8 mouse cellular contexts compared by ENCODE assay signal in the genomic region with DNA sequence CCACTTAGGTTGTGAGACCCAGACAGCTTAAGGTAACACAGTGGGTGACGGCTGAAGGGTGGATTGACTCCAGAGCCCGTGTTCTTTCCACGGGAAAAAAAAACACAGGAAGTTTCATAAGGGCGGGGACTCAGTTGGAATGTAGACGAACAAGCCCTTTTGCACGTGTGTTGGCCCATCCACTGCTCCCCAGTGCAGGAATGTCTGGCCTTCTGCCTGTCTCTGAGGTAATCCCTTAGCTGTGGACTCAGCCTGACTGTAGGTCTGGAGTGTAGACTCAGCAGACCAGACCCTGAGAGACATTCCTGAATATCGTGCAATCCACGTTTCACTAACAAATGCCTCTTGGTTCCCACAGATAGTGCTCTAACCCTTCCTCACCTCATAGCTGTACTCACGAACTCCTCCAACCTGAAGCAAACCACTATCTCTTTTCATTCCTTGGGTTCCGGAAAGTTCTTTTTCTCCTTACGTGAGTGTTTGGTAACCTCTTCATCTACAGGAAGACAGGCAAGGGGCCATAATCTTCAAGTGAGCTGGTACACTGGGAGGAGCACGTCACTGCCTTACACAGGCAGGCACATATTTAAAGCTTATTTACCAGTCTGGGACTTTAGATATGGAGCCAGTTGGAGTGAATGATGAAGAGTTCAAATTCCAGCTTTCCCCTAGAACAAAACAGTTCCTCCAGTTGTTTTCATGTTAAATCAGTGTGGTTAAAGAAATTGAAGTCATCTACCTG.
A peak's percentile ranks its signal among the peaks of the same experiment; 100 is the strongest.
DNase-seq lines count a peak whose midpoint lies in the region; ATAC-seq lines count a peak whose summit lies in the region.

No protein-coding gene starts in this region.

- no peaks in the 10 kb centered on the region for H3K4me1 ChIP-seq in heart, embryonic 10.5 days
- no peaks in the 10 kb centered on the region for H3K4me1 ChIP-seq in lung, embryonic 15.5 days
- no peaks in the 10 kb centered on the region for H3K4me1 ChIP-seq in midbrain, embryonic 13.5 days (replicated peaks)

- H3K27me3 ChIP-seq in heart, embryonic 10.5 days (ENCODE audit: insufficient read depth, poor library complexity, severe bottlenecking): peaks cover 43% of the 10 kb centered on the region; the same call in 1 of the 2 replicates
- no peaks in the 10 kb centered on the region for H3K27me3 ChIP-seq in lung, embryonic 15.5 days
- 0 out of 2 replicates have a peak, but pooled peaks cover 4% of the 10 kb centered on the region for H3K27me3 ChIP-seq in midbrain, embryonic 13.5 days

- no peaks in the 10 kb centered on the region for H3K9me3 ChIP-seq in heart, embryonic 10.5 days
- H3K9me3 ChIP-seq in lung, embryonic 15.5 days: no peaks in the 10 kb centered on the region
- H3K9me3 ChIP-seq in midbrain, embryonic 13.5 days: no peaks in the 10 kb centered on the region

- peak; percentile 75; the same call in 1 of the 2 replicates for ATAC-seq in lung, embryonic 15.5 days (ENCODE audit: borderline replicate concordance, extremely low read depth, low FRiP score, low TSS enrichment)
- no peak for ATAC-seq in inflammation-experienced regulatory T-cells, adult 6 months
- ATAC-seq in midbrain, embryonic 13.5 days: no peak

- no peak overlapping the region for H3K4me2 ChIP-seq in lung, embryonic 15.5 days
- no peak overlapping the region for H3K4me2 ChIP-seq in midbrain, embryonic 13.5 days (replicated peaks)

- no peaks in the 10 kb centered on the region for H3K36me3 ChIP-seq in heart, embryonic 10.5 days
- H3K36me3 ChIP-seq in lung, embryonic 15.5 days: no peaks in the 10 kb centered on the region
- H3K36me3 ChIP-seq in midbrain, embryonic 13.5 days: no peaks in the 10 kb centered on the region

- DNase-seq in heart, adult 11 months: peak; percentile 94
- DNase-seq in heart, embryonic 10.5 days (ENCODE audit: low spot score): no peak
- DNase-seq in NIH3T3 (ENCODE audit: low read depth): peak; percentile 15
- DNase-seq in heart, adult 9 months (ENCODE audit: low spot score in 2 of 2): peak; percentile 31 to 43
- DNase-seq in thymus, postnatal 10 days (ENCODE audit: low spot score in 2 of 2): no peak

- H3K27ac ChIP-seq in heart, embryonic 10.5 days: no peak overlapping the region
- H3K27ac ChIP-seq in lung, embryonic 15.5 days: peak overlapping the region; percentile 24; the same call in 1 of the 2 replicates
- no peak overlapping the region for H3K27ac ChIP-seq in midbrain, embryonic 13.5 days

- WGBS in heart, embryonic 10.5 days: 60% methylated on average over 12 of the region's 12 CpGs
- 50% methylated on average over 12 of the region's 12 CpGs for WGBS in lung, embryonic 15.5 days
- WGBS in midbrain, embryonic 13.5 days: 84% methylated on average over 12 of the region's 12 CpGs

- no peak overlapping the region for H3K9ac ChIP-seq in lung, embryonic 15.5 days
- no peak overlapping the region for H3K9ac ChIP-seq in midbrain, embryonic 13.5 days (replicated peaks)

- H3K4me3 ChIP-seq in heart, embryonic 10.5 days: no peak overlapping the region
- H3K4me3 ChIP-seq in lung, embryonic 15.5 days: no peak overlapping the region
- H3K4me3 ChIP-seq in midbrain, embryonic 13.5 days (replicated peaks): no peak overlapping the region

Comparison
In these comparisons a context has a peak if more than half of its experiments do, and no peak if none do; other contexts are left out.
1. DNase-seq: peak in heart, adult 11 months (single experiment), NIH3T3 (single experiment) and heart, adult 9 months (2 of 2); none in heart, embryonic 10.5 days (single experiment) and thymus, postnatal 10 days (0 of 2).